Mouse (Mus musculus): ENCODE results near the gene Pex13.

The Pex13 gene

GRCm38 (mm10) chr11:23665798-23666501 is at the start of gene Pex13:
TSS of gene Pex13 (minus strand) at chr11:23665959.
- DNase-seq, result peak; percentile 87

- no peak for DNase-seq
Measured at GRCm38 (mm10) chr11:23712299-23712698, 46.5 kb upstream of the Pex13 start.

- DNase-seq, result no peak
Measured at GRCm38 (mm10) chr11:23704604-23705294, 39.0 kb upstream of the Pex13 start.

GRCm38 (mm10) chr11:23701831-23702230 is 36.1 kb upstream of the Pex13 start:
- no peak for DNase-seq

DNA sequence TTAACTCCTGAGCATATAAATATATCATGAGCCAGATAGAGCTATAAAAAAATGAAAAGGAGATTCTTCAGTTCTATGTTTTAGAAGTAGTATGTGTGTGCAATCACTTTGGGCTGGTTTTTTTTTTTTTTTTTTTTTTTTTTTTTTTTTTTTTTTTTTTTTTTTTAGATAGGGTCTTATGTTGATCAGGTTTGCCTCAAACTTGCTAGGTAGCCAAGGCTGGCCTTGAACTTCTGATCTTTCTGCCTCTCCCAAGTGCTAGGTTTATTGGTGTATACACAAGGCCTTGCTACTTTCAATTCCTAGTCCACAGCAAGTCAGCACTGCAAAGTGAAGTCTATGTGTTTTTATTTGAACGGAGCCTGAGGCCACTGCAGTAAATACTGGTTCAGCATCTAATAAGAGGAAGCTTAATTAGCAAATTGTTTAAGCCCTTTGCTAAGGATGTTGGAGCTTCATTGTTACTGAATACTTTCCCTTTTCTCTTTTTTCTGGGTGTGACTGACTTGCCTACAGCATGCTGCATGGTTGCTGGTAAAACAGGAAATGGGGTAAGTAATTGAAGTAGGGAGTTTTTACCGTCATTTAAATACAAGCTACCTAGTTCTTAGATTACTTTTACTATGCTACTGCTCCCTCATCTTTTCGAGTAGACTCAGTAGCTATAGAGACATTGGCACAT is 33.8 kb upstream of the Pex13 start:
- DNase-seq, result no peak

- DNase-seq, result no peak
Measured at GRCm38 (mm10) chr11:23698526-23698925, 32.8 kb upstream of the Pex13 start.

DNA sequence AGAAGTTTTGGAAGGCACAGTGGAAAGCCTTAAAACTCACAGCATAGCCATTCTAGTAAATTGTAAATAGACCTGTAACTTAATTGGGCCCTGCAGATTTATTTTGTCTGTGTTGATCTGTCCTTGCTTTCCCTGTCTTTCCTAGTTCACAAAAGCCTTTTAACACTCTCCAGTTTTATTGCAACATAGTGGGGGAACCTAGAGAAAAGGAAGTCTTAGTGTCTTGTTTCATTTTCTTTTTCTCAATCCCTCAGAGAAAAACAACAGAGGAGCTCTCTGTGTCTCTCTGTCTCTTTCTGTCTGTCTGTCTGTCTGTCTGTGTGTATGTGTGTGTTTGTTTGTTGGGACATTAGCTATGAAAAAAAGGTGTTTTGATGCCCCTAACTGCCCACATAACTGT is 30.1 kb upstream of the Pex13 start:
- no peak for DNase-seq

DNA sequence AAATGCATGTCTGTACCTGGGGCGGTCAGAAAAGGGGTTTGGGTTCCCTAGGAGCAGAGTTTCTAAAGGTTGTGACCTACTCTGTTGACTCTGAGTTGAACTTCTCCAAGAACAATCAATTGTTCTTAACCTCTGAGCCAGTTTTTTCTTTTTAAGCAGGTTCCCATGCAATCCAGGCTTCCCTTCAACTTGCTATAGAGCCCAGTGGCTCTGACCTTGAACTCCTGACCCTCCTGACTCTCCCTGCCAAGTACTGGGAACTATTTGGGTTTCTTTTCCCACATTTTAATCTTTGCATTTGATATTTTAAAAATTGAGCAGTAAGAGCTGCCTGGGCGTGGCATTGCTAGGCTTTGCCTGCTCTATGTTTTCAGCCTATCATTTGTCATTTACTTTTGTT is 27.5 kb upstream of the Pex13 start:
- DNase-seq, result no peak

DNA sequence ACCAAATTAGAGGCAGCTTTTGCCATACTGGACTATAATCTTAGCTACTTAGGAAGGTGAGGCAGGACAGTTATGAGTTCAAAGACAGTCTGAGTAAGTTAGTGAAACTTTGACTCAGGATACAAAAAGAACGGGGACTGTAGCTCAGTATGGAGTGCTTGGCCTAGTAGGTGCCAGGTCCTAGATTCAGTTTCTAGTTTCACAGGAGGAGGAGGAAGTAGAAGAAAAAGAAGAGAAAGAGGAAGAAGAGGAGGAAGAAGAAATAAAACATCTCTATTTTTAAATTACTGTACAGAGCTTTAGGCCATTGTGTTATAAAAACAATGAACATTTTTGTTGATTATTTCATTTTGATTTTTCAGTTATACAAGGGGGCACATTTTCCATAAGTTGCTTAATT is 22.3 kb upstream of the Pex13 start:
- no peak for DNase-seq

DNA sequence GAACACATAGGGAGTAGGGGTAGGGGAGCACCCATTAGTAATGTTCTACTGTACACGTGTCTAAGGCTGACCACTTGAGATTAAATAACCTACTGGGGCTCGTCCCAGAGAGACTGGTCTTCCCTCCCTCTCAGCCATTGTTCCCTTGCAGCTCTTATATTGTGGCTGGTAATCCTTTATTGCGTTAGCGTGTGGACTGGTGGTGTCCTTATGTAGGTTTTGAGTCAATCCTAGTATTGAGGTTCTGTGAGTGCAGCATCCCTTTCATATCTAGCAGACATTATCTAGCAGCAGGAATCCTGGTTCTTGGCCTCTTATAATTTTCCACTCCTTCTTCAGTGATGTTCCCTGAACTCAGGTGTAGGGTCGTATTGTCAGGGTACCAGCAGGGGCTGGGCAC is 20.9 kb upstream of the Pex13 start:
- no peak for DNase-seq

DNA sequence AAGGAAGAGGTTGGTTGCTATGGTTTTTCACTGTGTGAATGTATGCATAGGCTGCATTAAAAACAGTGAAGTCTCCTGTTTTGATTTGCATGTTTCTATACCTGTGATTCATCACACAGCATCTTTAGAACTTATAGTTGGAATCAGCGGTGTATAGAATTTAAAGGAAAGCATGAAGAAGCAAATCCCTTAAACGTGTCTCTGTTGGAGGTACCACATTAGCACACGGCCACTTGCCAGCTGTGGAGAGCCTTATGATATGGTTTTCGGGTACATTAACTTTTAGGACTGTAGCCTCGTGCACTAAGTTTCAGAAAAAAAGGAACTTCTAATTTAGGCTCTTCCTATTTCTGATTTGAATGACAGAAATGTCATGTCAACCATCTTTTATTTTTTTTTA is 16.8 kb upstream of the Pex13 start:
- DNase-seq, result no peak

- no peak for DNase-seq
Measured at GRCm38 (mm10) chr11:23680435-23680950, 14.7 kb upstream of the Pex13 start.

DNA sequence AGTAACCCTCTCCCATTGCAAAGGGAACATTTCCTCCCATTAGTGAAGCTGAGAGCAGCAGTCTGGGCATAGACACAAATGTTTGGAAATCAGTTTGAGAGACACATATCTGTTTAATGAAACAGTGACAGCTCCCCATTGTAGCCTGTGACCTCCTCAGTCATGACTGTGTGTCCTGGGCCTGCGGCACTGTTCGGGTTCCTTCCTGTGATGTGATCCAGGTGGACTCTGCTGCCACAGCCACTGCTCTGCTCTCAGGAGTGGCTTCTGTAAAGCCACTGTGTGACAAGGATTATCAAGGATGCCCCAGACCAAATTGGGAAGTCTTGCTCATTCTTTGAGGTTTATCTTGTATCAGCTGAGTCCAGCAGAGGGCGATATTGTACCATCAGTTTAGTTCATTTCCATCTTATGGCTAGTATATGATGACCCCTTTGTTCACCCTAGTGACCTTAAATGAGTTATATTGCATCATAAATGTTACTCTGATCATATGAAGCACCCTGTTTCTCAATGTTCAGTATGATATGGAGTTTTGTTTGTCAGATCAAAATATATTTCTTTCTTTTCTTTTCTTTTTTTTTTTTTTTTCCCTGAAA is 13.4 kb upstream of the Pex13 start:
- DNase-seq, result peak; percentile 76

- DNase-seq, result no peak
Measured at GRCm38 (mm10) chr11:23676100-23676499, 10.3 kb upstream of the Pex13 start.

- DNase-seq, result no peak
Measured at GRCm38 (mm10) chr11:23672256-23672749, 6.5 kb upstream of the Pex13 start.

GRCm38 (mm10) chr11:23667128-23667527 is 1.4 kb upstream of the Pex13 start:
- peak; percentile 36 for DNase-seq

GRCm38 (mm10) chr11:23666526-23666925 is 767 bp upstream of the Pex13 start:
- DNase-seq, result peak; percentile 57

DNA sequence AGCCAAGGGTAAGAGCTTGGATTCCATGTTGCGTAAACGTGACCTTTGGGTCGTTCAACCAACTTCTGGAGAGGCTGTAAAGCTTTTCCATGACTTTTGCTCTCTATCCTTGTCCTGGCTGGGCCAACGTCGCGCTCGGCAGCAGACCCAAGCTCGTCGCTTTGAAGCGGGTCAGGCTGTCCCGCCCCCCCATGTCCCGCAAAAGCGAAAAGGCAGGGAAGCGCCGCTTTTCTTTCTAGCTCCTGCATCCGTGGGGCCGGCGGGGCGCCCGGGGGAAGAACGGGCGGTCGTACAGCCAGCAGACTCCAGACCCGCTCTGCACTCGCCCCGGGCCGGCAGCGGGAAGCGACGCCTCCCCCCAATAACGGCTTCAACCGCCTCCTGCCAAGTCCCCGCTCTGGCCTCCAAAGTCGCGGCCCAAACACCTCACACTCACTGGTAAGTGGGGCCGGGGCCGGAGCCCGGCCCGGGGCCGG is 410 bp downstream of the Pex13 start, which contains the start of gene Pus10:
Pus10 (plus strand) TSS at position 364 of the 476 bp plus-strand sequence.
- DNase-seq, result no peak

- DNase-seq, result no peak
Measured at GRCm38 (mm10) chr11:23664232-23664631, 1.5 kb downstream of the Pex13 start.

GRCm38 (mm10) chr11:23657791-23658190 is 8.0 kb downstream of the Pex13 start:
- DNase-seq, result no peak

DNA sequence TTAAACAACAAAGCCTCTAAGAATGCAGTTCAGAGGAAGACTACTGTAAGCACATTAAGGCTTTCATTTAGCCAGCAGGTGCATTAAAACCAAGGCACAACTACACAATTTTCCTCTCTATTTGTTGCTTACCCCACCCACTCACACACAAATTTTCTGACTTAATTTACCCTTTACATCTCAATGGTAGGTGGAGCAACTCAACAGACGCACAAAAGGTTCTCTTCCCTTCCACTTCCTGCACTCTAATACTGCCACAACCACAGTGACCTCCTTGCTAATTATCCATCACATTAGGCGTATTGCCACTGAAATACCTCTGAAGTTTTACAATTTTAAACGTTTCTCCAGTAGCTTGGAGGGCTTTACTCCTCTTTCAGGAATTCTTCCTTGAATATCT is 12.1 kb downstream of the Pex13 start:
- no peak for DNase-seq

DNA sequence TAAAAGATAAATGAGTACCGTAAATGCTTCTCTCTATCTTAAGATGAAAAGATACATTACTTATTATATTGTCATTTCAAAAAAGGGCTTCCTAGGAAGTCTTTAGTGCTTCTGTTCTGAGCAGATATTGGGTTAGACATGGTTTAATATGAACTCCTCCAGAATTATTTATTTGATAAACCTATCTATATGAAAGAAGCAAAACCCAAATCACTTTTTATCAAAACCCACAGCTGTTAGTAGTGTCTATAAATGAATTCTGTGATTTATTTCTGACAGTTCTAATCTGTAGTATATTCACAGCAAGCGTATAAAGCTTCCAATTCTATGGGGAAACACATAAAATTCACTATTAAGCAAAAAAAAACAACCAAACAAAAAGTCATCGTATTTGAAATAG is 17.9 kb downstream of the Pex13 start:
- DNase-seq, result no peak

DNA sequence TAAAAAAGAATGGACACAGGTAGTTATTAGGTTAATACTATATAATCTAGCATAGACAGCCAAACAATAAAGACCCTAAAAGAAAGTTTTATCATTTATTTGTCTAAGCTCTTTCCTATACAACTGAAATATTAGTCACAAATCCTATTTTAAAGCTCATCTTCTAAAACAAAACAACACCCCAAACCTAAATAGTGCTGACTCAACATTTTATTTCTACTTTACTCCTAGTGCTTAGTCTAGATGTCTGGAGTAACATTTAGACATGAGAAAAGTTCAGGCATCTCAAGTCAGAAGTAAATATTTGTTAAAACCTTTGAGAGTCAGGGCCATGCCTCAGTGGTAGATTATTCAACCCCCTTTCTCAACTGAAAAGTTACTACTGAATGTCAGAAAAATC is 18.3 kb downstream of the Pex13 start:
- DNase-seq, result no peak

Data from cerebellum, adult 9-10 months (tissue).